Mouse (Mus musculus): ENCODE data around the gene Glcci1. TPM values are rescaled to one million over a fixed set of nuclear protein-coding genes. Genes with fewer than 3 reads are reported as not detected.

Glcci1 gene
- polyA plus RNA-seq (2017; shearing (Covaris generic)) = 9.6 TPM

DNA sequence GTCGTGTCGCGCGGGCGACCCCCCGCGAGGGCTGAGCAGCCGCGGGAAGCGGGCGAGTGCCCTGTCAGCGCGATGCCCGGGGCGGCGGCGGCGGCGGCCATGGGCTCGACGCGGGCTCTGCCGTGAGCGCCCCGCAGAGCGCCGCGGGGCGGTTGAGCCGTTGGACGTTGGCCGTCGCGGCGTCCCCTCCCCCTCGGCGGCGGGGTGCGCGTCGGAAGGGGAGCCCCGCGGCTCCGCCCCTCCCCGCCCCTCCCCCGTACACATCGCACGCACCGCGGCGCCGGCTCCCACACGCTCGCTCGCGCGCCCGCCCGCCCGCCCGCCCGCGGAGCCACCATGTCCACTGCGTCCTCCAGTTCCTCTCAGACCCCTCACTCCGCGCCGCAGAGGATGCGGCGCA is at the start of gene Glcci1:
TSS of gene Glcci1 (plus strand) at position 50 of the 400 bp plus-strand sequence.

